Mouse (Mus musculus) adrenal gland, adult 18-20 months (tissue): ENCODE data around the gene Olfr164. TPM values are rescaled to one million over a fixed set of nuclear protein-coding genes. Genes with fewer than 3 reads are reported as not detected.

Experiments used
- DNase-seq, 2 experiments: peaks; one replicate each; pipeline ENCODE4 v3.0.0; 2021 to 2022; ENCODE audit warnings: low spot score in 2 of 2
- long read RNA-seq, 2 experiments: library from polyadenylated mRNA; stranded (forward); transcript quantifications; one replicate each; pipeline ENCODE4 v2.0.0; 2021
- microRNA-seq, 2 experiments: library from miRNA; unstranded; fragments of <30 nt; microRNA quantifications; one replicate each; pipeline ENCODE4 v1.2.0; 2021; ENCODE audit warnings: borderline number of aligned reads in 2 of 2
- total RNA-seq, 2 experiments: library from RNA; stranded (reverse); gene quantifications; 1 replicate in 1 of 2; 2 replicates in 1 of 2; pipeline ENCODE4 v1.2.3; 2021

Olfr164 gene
- not detected for total RNA-seq
- long read RNA-seq, experiment 1, result 0 reads
- long read RNA-seq, experiment 2, result 0 reads

- DNase-seq, result no peak
These were observed at the start of gene Olfr164 for GRCm38 (mm10) chr16:19313964-19314363. Gene Olfr164 (minus strand): TSS chr16:19314064.

DNA sequence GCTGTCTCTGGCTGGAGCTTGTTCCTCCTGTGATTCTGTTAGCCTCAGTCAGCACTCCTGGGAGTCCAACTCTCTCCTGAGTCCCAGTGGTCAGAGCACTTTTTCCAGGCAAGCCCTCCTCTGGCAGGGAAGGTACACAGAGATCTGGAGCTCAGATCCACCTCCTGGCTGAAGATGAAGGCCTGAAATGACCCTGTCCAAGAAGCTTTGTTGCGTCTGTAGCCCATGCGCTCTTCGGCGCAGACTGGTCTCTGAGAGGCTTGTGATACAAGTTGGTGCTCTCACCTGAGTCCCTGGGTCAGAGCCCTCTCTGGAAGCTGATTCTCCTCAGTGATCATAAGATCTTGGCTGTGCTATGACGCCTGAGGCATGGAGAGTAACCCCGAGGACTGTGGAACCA is 35.2 kb upstream of the Olfr164 start:
- no peak for DNase-seq

DNA sequence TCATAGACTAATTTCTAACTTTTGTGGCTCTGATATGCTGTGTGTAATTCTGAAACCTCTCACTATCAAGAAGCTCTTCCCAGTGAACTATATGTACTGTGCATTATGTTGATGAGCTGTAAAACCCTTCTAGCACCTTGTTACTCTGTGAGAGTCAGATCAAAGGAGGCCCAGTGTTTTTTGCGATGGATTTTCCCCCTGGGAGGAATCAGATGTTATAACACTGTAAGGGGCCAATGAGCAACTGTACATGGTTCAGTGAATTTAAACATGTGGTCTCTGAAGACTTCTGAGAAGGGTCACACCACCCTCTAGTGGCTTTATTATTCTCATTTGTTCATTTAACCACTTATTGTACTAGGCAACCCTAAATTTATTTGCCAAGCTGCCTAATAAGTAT is 50.6 kb downstream of the Olfr164 start:
- DNase-seq, result no peak

DNA sequence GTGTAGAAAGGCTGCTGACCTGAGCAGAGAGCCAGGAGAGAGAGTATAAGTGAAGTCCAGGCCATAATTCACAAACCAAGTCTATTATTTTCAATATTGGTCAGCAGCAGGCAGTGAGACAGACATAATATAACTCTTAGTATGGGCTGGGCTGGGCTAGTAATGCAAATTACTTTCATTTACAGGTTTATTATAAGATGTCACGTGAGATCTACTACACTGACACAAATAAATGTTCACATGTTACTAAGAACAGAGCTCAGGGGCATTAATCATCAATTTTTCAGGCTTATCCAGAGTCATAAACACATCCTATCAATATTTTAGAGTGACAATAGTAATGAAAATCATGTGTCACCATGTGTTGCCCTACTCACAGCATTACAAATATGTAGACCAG is 53.1 kb downstream of the Olfr164 start:
- DNase-seq, result no peak

- no peak for DNase-seq
These were observed 68.0 kb downstream of the Olfr164 start for GRCm38 (mm10) chr16:19245835-19246234.

DNA sequence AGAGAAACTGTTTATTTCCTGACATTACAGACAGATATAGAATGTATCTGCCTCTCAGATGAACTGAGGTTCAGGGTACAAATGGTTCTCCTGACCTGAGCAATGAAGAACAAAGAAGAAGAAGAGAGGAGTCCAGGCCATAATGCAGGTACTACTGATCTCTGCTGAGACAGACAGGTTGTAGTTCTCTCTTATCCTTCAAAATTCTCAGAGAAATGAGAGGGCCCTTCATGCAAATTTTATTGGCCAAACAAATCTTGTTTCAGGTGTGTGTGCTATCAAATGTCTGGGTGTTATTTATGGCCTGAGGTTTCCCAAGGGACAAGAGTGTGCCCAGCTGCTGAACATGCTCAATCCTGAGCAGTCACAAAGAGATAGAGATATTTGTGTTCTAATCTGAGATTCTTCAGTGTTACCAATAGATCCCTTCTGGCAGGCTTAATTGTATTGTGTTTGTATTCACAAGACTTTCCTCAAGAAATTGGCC is 72.3 kb downstream of the Olfr164 start:
- no peak for DNase-seq

DNA sequence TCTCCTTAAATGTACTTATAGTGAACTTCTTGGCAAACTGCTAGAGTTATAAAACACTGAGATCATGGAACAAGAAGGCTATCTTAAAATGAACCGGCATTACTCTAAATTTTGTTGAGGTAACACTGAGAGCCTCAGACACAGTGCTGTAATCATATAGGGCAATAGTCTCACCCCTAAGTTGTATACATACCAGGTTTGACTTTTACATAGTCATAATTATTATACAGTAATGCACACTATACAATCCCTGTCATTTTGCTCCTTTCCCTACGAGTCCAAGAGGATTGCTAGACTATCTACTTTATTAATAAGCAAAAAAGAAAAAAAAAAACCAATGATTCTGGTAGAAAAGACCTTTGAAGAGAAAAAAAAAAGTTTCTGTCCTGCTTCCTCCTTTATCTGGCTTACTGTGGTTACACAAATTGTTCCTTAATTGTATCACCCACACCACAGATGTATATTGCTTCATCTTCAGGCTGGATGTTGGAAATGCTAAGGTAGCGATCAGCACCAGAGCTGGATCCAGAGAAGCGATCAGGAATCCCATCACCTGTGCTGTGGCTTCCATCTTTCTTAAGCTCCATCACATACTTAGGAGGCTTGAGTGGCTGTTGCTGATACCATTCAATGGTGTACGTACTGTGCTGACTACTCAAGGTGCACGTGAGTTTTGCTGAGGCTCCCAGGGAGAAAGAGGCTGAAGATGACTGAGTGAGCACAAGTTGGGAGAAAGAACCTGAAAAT is 72.9 kb downstream of the Olfr164 start:
- DNase-seq, result no peak

DNA sequence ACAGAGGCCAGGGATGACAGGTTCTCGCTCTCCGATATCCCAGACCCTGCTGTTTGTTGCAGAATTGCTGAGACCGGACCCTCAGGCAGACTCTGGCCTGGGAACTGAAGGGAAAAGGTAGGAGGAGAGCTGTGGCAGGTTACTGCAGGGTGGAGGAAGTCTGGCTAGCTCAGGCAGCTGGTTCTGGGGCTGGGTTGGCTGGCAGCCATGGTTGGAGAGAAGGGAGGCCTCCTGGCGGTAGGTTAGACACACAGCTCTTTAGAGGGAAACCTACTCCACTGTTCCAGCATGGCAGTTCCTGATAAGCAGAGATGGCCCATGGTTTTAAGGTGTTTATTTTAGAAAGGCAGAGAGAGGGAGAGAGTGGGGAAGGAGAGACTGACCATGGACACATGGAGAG is 77.1 kb downstream of the Olfr164 start:
- DNase-seq, result no peak

Small RNA genes within 50 kb of the gene (microRNA-seq; reads per million reads assigned to microRNA genes)
- gene Gm23612, result 0 reads per million in 2 experiments

Other genes starting within 250 kb of the Olfr164 start
- not detected for gene Olfr165, start 109.1 kb upstream of the Olfr164 start, total RNA-seq
- not detected for gene Olfr166, start 169.6 kb upstream of the Olfr164 start, total RNA-seq
- gene Olfr167, start 208.2 kb upstream of the Olfr164 start, total RNA-seq, result not detected
- not detected for gene Olfr168, start 221.5 kb upstream of the Olfr164 start, total RNA-seq